Comparison of ENCODE assay signal across 21 mouse cellular contexts in the genomic region with DNA sequence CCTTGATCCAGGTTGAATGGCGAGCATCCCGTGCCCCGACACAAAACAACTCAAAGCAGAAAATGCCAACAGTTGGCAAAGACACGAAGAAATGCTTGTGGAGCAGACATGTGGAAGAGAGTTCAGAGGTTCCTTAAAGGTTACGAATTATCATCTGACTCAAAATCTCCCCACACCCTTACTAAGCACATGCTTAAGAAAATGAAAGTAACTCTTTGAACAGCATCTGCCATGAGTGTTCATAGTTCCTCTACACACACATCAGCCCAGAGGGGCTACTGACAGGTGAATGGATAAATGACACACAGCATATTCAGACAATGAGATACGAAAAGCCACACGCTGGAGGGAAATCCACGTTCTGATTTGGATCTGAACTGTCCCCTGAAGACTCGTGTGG. TPM values are rescaled to one million over a fixed set of nuclear protein-coding genes. Genes with fewer than 3 reads are reported as not detected.
A peak's percentile ranks its signal among the peaks of the same experiment; 100 is the strongest.
DNase-seq lines count a peak whose midpoint lies in the region; TF ChIP-seq lines count a peak whose summit lies in the region.
"Had no signal": no experiment of that assay in that cellular context is flagged by ENCODE, and none has a peak within 500 bp of the region (broad histone marks: within the 10 kb centered on the region; RNA-seq: fewer than 3 reads in every experiment).

No protein-coding gene starts in this region.

- no peak overlapping the region for H3K4me2 ChIP-seq in CH12.LX (ENCODE audit: insufficient read depth, low read depth, poor library complexity, severe bottlenecking)
- H3K4me2 ChIP-seq: forebrain, embryonic 13.5 days; heart, embryonic 11.5 days; hindbrain, embryonic 13.5 days had no signal

- H3K27me3 ChIP-seq in CH12.LX (replicated peaks) = no peaks in the 10 kb centered on the region
- no peaks in the 10 kb centered on the region for H3K27me3 ChIP-seq in limb, embryonic 10.5 days (ENCODE audit: low read depth, poor library complexity, severe bottlenecking)
- H3K27me3 ChIP-seq: forebrain, embryonic 13.5 days; hindbrain, embryonic 13.5 days; Patski had no signal

- dilution Hi-C loops in CH12.LX (cut with MboI; ENCODE audit: extremely low pct_ligation_motif_present, extremely low pct_unique_long_range_greater_than_20kb, low sequenced_read_pairs) = no loop called here

- peaks cover 5% of the 10 kb centered on the region for H3K9me3 ChIP-seq in CH12.LX (replicated peaks; ENCODE audit: low read length)
- H3K9me3 ChIP-seq in limb, embryonic 10.5 days (replicated peaks) = no peaks in the 10 kb centered on the region
- H3K9me3 ChIP-seq: forebrain, embryonic 10.5 days; forebrain, embryonic 13.5 days; hindbrain, embryonic 10.5 days; hindbrain, embryonic 13.5 days had no signal

- no peak overlapping the region for H3K9ac ChIP-seq in CH12.LX (ENCODE audit: insufficient read depth, low read depth)
- H3K9ac ChIP-seq: forebrain, embryonic 13.5 days; hindbrain, embryonic 13.5 days had no signal

- H3K36me3 ChIP-seq in CH12.LX (replicated peaks in 1 of 2; ENCODE audit: control insufficient read depth in 1 of 2, insufficient read depth in 1 of 2, low read length in 1 of 2) = no peaks in the 10 kb centered on the region
- no peaks in the 10 kb centered on the region for H3K36me3 ChIP-seq in limb, embryonic 10.5 days
- H3K36me3 ChIP-seq: forebrain, embryonic 10.5 days; hindbrain, embryonic 10.5 days; hindbrain, embryonic 13.5 days had no signal

- no peak for TF ChIP-seq RAD21 in CH12.LX (IDR thresholded peaks at IDR 0.05; ENCODE audit: low read depth, low read length)

- no peaks in the 10 kb centered on the region for H3K79me2 ChIP-seq in CH12.LX (replicated peaks; ENCODE audit: control insufficient read depth, extremely low read depth, insufficient read depth, poor library complexity, severe bottlenecking)

- H3K4me3 ChIP-seq in CH12.LX (replicated peaks in 1 of 3; ENCODE audit: low read depth in 2 of 3, low read length in 2 of 3, poor library complexity in 1 of 3) = no peak overlapping the region
- H3K4me3 ChIP-seq in limb, embryonic 10.5 days = no peak overlapping the region
- H3K4me3 ChIP-seq: forebrain, embryonic 10.5 days; forebrain, embryonic 13.5 days; gastrocnemius, adult 2 months; hindbrain, embryonic 10.5 days; hindbrain, embryonic 13.5 days had no signal

- peaks cover 0 to 6% of the 10 kb centered on the region in 2 experiments; a peak in 1 of 4 replicates for H3K4me1 ChIP-seq in CH12.LX (ENCODE audit: control insufficient read depth in 1 of 2, insufficient read depth in 2 of 2)
- 0 out of 2 replicates have a peak, but pooled peaks cover 7% of the 10 kb centered on the region for H3K4me1 ChIP-seq in limb, embryonic 10.5 days
- H3K4me1 ChIP-seq: hindbrain, embryonic 13.5 days had no signal

- DNase-seq in A20 (ENCODE audit: low read depth, low spot score) (peak; percentile 14), CH12.LX (ENCODE audit: extremely low read depth) (no peak)
- peak; percentile 39 for DNase-seq in induced T-regulatory cell, adult 2 months (ENCODE audit: low read depth)
- no peak for DNase-seq in gastrocnemius, adult 18-20 months (ENCODE audit: low spot score)
- DNase-seq in left cerebral cortex, postnatal 36 days (ENCODE audit: low spot score in 2 of 2) = no peak
- DNase-seq in limb, embryonic 10.5 days (ENCODE audit: low spot score) = no peak
- DNase-seq in cerebellum, postnatal 25 days = no peak
- DNase-seq: adrenal gland, adult 8-10 months; adrenal gland, postnatal 25 days; cerebellum, adult 11-12 months; cerebellum, adult 8-10 months; cerebellum, postnatal 10 days; gastrocnemius, adult 2 months; gastrocnemius, postnatal 14 days; heart, adult 11 months had no signal

- in situ Hi-C loops in CH12.LX (cut with MboI; ENCODE audit: low pct_ligation_motif_present, low pct_unique_long_range_greater_than_20kb, low sequenced_read_pairs) = no loop called here

- TF ChIP-seq EP300 in CH12.LX (IDR thresholded peaks at IDR 0.05; ENCODE audit: low read length) = no peak

- no peak for TF ChIP-seq POLR2A in CH12.LX (IDR thresholded peaks at IDR 0.05; ENCODE audit: low read depth, low read length)

- TF ChIP-seq CTCF in CH12.LX (conservative IDR thresholded peaks at IDR 0.05 in 1 of 2, IDR thresholded peaks at IDR 0.05 in 1 of 2; ENCODE audit: low read depth in 2 of 2, low read length in 2 of 2) = no peak

- intact Hi-C loops in left cerebral cortex, postnatal 36 days (cut with DNase I) = no loop called here

- H3K27ac ChIP-seq in CH12.LX (ENCODE audit: insufficient read depth, low read depth) = no peak overlapping the region
- no peak overlapping the region for H3K27ac ChIP-seq in limb, embryonic 10.5 days
- H3K27ac ChIP-seq: forebrain, embryonic 10.5 days; forebrain, embryonic 13.5 days; gastrocnemius, adult 2 months; hindbrain, embryonic 10.5 days; hindbrain, embryonic 13.5 days had no signal

- WGBS in limb, embryonic 10.5 days = 90% methylated on average over 9 of the region's 9 CpGs

TF ChIP-seq in CH12.LX, 34 proteins besides CTCF, POLR2A, EP300 and RAD21:
- TF ChIP-seq ZC3H11A (IDR thresholded peaks at IDR 0.05; ENCODE audit: low read depth, low read length) (no peak), MAX (IDR thresholded peaks at IDR 0.05; ENCODE audit: low read length) (peak; percentile 39; the same call in 1 of the 2 replicates), BHLHE40 (IDR thresholded peaks at IDR 0.05; ENCODE audit: low read depth, low read length) (0 out of 2 replicates have a peak, but pooled peaks have one; percentile 18)

RNA-seq across cellular contexts. Expression of gene Rnf7, which starts 29.0 kb away (rescaled TPM):
- total RNA-seq in CH12.LX (2012; rRNA removed) = 131 and 141 TPM in 2 replicates
- total RNA-seq in CH12.LX (2014; rRNA removed) = 277 and 286 TPM in 2 replicates
- polyA plus RNA-seq in CH12.LX (2012; ENCODE audit: insufficient read length, low read depth) = 122 and 135 TPM in 2 replicates
- total RNA-seq in gastrocnemius, adult 18-20 months (2021) = 10 to 100 TPM; 63.8 to 71.8 TPM
- 10 to 100 TPM; 56.2 to 63.1 TPM for total RNA-seq in left cerebral cortex, postnatal 36 days (2021)
- polyA plus RNA-seq in limb, embryonic 10.5 days (2016; fragmentation: Nextera tagmentation; extraction: Ambion mirVana) = 257 and 265 TPM in 2 replicates

Comparison
In these comparisons a context has a peak if more than half of its experiments do, and no peak if none do; other contexts are left out.
1. DNase-seq: peak in A20 (single experiment) and induced T-regulatory cell, adult 2 months (single experiment); none in CH12.LX (single experiment), gastrocnemius, adult 18-20 months (single experiment), left cerebral cortex, postnatal 36 days (0 of 2), limb, embryonic 10.5 days (single experiment) and cerebellum, postnatal 25 days (0 of 2).